Mouse (Mus musculus) cerebellum, adult 8-10 months (tissue): ENCODE measurements around the gene Gm20708.
"Not testable (repeated sequence)": the region's sequence is repeated elsewhere in the genome, so short reads cannot be mapped to it uniquely, and the experiment has no call there.

Source experiments
- DNase-seq: peaks from one replicate; pipeline ENCODE4 v3.0.0; 2022

Gm20708 gene

DNA sequence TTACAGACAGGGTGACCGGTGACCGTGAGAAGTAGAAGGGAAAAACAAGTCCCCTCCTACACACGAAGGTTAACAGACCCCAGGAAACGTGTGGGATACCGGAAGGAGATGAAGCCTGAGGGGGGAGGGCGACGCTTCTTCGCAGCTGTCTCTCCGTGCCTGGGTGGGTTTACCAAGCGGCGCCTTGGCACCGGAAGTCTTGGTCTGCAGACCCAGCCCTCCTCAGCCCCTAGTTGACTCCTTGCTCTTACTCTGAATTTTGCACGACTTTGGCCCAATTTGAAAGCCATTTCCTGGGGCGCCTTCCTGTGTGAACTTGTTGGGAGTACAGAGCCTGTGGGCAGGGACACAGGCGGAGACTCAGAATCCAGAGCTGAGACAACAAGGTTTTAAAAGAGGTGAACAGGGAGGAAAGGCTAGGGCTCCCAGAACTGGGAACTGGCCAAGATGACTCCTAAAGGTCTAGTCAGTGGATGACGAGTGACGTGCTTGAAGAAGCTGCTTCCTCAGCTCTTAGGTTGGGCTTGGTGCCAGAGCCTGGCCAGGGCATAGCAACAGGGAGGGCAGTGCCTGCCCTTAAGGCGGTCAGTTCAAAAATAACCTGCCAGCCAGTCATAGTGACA lies 28.2 kb upstream of the Gm20708 start:
- no peak for DNase-seq

DNA sequence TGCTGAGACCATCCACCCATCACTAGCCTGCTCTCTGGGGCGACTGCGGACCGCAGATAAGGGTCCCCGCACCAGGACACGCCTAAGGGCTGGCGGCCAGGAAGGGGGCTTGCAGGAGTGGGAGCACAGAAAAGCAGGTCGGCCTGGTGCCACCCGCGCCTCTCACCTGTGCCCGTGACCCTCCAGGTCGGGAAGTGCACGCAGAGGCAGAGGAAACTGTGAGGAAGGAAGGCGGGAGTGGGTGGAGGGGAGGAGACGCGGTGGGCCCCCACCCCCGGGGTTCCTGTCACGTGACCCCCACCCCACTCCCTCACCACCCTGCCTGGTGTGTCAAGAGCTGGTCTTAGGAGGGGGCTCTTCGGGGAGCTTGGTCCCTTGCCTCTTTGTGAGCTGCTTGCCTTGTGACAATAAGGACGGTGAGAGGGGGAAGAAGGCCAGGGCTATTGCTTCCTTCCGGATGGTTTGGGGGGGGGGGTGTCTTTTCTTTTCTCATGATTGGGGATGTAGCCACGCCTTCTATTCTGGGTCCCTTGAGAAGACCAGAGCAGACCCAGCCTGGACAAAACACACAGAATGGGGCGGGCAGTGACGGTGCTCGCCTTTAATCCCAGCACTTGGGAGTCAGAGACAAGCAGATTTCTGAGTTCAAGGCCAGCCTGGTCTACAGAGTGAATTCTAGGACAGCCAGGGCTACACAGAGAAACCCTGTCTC lies 27.3 kb upstream of the Gm20708 start, which contains the start of the genes Tmc8 and Tmc6:
Tmc8 (plus strand) TSS at position 84 of the 712 bp plus-strand sequence.
Tmc6 (minus strand) TSS at position 206 of the 712 bp plus-strand sequence.
- no peak for DNase-seq

DNA sequence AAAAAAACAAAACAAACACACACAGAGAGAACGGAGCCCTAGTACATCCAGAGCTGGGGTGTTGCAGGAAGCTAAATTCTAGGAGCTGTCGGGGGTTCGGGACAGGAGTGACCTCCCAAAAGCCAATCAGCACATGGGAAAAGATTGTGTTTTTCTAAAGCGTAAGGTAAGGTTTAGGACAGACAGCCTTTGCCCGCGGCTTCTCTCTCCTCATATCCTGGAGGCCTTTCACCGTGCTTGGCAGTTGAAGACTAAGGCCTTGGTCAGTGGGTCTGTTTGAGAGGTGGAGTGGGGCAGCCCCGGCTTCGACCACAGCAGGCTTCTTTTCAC lies 26.8 kb upstream of the Gm20708 start:
- DNase-seq, result no peak

DNA sequence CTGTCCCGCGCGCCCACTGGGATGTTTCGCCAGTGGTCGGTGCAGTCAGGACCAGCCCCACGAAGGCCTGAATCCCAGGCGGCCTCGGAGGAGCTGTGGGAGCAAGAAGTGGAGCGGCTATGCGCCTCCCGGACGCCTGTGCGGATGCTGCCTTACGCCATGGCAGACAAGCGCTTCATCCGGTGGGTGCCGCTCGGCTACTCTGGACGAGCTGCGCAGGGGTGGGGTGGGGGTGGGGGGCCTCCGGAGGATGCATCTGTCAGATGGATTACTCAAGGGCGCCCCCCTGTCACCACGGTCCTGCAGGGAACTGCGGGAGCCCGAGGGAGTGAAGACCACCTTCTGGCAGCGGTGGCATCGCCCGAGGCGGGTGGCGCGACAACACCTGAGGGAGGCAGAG lies 26.4 kb upstream of the Gm20708 start:
- no peak for DNase-seq

DNA sequence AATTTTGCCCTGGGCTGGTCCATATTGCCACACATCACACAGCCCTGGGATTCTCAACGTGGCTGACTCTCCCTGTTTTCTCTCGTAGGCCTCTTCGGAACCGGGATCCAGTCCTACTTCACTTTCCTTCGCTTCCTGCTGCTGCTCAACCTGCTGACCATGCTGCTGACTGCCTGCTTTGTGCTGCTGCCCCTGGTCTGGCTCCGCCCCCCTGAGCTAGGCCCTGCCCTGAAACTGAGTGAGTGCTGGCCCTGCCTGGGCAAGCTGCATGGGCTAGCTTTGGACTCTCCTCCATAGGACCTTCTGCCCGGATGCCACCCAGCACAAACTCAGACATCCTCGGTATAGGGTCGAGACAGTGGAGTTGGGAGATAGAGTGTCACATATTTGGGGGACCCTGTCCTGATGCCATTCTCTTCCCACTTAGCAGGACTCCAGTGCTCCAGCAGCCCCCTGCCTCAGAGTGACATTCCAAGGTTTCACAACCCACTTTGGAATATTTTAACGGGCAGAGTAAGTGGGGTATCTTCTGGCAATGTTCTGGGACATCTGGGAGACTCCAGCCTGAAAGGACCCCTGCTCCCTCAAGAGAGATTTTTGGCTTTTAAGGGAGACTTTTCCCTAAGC lies 25.7 kb upstream of the Gm20708 start:
- no peak for DNase-seq

DNA sequence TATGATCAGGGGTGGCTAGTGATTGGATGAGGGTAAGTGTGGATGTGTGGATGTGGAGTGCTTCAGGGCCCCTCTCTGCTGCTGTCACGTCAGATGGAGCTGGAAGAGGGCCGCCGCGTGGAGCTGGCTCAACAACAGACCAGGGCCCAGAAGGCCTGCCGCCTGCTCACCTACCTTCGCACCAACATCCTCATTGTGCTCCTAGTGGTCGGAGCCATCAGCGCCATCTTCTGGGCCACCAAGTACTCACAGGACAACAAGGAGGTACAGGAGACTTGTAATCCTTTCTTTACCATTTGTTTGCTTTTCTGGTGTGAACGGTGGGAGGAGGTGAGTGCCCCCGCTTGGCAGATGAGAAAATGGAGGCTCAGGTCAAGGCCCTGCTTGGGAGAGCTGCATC lies 23.2 kb upstream of the Gm20708 start:
- DNase-seq, result peak; percentile 58

DNA sequence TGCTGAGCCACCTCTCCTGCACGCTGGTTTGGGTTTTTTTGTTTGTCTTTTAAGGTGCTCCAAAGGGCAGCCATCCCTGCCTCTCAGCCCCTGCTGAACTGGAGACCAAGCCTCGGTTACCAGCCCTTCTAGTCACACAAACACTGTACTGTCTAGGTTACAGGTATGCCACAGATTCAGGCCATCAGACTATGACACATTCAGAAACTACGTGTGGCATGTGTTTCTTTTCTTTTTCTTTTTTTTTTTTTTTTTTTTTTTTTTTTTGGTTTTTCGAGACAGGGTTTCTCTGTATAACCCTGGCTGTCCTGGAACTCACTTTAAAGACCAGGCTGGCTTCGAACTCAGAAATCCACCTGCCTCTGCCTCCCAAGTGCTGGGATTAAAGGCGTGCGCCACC lies 21.0 kb upstream of the Gm20708 start:
- not testable (repeated sequence) for DNase-seq

DNA sequence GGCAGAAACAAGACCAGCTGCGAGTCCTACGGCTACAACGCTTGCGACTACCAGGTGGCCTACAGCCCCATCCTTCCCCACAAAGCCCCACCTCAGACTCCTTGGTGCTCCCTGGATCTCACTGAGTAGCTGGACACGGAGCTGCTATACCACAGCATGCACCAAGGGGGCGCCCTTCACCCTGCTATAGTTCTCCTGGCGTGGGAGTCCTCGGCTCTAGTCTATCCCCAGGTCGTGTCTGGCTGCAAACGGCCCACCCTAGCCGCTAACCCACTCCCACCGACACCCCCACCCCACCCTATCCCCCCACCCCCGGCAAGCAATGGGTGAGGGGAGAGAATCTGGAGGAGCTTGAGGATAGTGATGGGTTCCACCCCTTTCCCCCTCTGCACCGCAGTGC lies 19.2 kb upstream of the Gm20708 start:
- DNase-seq, result no peak

DNA sequence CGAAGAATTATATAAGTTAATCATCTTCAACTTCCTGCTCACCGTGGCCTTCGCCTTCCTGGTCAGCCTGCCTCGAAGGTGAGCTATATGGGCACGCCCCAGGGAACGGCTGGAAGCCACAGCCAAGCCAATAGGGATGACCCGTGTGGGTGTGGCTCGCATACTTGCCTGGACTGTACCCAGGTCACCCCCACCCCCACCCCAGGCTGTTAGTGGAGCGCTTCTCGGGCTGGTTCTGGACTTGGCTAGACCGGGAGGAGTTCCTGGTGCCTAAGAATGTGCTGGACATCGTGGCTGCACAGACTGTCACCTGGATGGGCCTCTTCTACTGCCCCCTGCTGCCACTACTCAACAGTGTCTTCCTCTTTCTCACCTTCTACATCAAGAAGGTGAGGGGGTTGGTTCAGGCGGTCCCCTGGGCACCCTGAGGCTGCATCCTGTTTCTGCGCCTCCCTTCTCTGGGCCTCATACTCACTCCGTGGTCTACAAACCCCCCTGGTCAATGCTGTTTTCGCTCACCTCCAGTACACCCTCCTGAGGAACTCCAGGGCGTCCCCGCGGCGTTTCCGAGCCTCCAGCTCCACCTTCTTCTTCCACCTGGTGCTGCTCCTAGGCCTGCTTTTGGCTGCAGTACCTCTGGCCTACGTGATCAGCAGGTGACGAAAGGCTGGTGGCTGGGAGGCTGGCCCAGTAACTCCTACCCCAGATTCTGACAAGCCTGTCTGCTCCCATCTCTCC lies 18.6 kb upstream of the Gm20708 start:
- no peak for DNase-seq

DNA sequence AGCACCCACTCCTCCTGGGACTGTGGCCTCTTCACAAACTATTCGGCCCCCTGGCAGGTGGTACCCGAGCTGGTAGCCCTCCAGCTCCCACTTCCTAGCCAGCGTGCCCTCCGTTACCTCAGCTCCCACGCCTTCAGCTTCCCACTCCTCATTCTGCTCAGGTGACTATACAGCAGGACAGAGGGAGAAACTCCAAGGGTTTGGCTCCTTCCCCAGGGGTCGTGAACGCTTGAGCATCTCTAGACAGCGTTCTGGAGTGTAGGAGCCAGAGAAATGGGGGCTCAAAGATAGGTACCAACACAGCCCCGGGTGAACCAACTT lies 18.1 kb upstream of the Gm20708 start:
- DNase-seq, result no peak

DNA sequence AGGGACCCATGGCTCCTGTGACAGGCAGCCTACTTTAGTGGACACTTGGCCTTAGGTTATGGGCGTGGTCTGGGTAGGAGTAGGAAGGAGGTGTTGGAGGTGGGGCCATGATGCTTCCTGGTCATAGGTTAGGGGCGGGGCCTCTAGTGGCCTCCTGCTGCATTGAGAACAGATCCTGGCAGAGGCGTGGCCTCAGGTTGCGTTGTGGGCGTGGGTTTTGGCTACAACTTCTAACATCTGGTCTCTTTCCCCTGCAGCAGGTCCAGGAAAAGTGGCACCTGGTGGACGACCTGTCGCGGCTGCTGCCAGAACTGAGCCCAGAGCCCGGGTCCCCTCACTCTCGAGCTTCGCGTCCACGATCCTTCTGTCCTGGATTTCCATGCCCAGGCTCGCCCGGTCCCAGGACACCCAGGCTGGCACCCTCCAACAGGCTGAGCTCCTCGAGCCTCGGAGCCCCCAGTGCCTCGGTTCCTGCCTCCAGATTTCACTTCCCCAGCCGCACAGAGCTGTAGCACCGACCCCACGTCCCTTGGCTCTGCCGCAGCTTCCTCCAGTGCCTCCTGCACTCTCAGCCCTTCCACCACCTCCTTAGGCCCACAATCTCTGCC lies 17.1 kb upstream of the Gm20708 start:
- DNase-seq, result no peak

DNA sequence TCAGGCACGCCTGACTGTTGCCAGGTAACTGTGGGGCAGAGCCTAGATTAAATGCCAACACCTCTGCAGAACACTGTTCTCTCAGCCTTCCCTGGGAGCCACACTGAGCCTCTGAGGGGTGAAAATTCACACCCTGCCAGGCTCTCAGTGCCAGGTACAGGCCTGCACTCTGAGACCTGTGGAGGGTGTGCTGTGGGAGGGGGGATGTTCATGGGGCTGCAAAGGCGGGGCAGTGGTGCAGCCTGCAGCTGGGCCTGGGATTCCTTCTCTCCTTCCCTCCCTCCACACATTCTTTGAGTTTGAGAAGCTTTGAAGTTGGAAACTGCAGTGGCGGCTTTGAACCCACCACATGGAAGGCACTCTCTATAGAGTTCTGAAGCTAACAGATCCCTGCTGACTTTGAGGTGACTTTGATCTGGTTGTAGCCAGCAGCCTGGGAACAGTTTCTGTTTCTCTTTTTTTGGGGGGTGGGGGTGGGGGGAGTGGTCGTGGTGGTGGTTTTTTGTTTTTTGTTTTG lies 15.4 kb upstream of the Gm20708 start:
- DNase-seq, result no peak

DNA sequence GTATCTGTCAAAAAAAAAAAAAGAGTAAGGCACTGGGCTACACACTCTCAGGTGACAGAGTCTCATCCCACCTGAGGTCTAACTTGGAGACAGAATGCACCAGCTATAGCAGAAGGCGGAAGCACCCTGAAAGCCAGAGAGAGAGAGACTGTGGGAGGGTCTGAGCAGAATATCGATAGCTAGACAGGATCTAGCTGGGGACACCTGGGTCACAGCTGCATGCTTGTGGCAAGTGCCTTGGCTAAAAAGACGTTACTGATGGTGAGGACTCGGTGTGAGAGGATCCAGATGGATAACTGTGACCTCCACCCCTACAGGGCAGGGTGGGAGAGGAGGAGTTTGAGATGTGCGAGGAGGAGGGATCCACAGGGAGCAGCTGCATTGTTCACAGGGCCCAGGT lies 12.5 kb upstream of the Gm20708 start:
- no peak for DNase-seq

DNA sequence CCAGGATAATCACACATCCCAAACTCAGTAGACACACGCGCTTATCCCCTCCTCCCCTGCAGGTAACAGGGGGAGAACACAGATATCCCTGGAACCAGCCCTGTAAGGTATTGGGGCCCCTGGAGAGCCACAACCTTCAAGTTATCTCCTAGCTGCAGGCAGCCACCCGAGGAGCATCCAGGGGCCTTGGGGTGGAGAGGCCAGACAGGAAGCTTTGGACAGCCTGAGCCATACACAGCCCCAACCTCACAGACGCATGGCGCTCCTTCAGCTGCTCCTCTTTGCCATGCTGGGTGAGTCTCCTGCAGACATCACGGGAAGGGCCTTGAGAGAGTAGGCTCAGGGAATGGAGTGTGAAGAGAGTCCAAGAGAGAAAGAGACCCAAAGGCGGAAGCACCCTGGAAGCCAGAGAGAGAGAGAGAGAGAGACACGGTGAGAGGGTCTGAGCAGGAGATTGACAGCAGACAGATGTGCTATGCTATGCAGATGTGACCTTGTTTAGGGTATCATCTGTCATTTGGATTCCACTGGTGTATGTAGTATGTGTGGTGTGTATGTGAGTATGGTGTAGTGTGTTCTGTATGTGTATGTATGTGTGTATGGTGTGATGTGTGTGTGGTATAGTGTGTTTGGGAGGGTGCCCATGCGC lies 11.8 kb upstream of the Gm20708 start, which contains the start of gene 6030468B19Rik:
6030468B19Rik (plus strand) TSS at position 150 of the 649 bp plus-strand sequence.
- no peak for DNase-seq

DNA sequence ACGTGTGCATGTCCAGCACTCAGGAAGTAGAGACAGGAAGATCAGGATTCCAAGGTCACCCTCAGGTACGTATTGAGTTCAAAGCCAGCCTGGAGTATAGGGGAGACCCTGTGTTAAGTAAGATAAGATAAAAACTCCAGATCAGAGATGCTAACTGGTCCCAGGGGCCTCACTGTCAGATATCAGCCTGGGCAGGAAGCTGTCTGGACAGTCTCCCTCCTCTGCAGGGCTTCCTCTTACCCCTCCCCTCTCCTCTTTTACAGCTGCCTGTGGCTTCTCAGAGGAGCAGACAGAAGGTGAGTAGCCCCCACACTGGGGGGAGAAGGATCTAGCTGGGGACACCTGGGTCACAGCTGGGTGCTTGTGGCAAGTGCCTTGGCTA lies 11.3 kb upstream of the Gm20708 start:
- DNase-seq, result no peak

DNA sequence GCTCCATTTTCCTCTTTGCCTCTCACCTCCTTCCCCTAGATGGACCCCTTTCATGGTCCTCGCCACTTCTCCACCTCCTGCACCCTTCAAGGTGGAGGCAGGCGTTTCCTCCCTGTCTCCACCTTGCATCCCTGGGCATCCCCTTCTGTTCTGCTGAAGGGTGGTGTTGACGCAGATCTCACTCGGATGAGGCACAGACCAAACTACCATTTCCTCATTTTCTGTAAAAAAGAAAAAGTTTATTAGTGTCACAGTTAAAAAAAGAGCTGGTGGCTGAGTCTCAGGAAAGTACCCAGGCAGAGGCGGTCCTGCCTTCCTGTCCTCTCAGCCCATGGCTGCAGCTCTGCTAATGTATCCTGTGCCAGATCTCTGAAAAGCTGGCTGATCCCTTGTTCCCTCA lies 10.3 kb upstream of the Gm20708 start:
- no peak for DNase-seq

DNA sequence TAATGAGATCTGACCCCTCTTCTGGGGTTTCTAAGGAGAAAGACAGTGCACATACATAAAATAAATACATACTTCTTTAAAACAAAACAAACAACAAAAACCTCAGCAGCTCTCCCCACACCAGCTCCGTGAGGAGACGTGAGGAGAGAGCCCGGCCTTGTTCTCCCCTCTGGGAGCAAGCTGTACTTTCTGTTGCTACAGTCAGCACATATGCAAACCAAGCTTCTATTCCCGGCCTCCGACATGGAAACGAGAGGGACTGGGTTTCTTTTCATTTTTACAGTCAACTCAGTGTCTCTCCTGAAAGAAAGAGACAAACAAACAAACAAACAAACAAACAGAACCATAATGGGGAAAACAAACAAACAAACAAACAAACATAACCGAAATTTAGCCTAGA lies 9.4 kb upstream of the Gm20708 start:
- no peak for DNase-seq

DNA sequence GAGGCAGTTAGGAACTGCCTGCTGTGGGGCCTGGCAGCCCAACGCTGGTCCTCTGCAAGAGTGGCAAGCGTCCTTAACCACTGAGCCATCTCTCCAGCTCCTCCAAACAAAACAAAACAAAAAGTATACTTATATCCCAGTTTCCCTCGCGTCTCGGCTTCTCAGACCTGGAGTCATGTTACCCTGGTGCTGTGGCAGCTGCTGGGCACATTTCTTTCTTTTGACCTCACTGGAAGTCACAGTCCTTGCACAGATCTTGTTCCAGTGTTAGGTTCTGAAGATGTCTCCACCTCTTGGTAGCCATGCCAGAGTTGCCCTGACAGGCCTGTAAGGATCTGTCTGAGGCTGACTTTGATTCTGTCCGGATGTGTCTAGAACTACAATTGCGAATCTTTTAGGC lies 7.8 kb upstream of the Gm20708 start:
- no peak for DNase-seq

DNA sequence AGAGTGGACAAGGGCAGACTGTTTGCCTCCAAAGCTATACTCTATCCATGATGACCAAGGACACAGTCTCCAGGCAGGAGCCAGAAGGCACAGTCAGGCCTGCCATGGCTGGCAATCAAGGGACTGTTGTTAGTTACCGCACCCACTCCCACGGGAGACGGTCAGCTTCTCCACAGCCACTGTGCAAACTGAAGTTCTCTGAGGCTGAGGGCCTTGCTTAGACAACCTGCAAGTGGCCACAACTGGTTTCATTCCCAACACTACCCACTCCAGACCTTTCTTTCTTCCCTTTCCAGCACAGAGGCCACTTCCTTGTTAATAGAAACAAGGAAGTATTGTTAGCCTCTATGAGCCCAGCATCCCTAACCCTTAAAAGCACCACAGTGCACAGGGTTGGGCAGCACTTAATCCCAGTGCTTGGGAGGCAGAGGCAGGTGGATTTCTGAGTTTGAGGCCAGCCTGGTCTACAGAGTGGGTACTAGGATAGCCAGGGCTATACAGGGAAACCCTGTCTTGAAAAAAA lies 6.2 kb upstream of the Gm20708 start:
- no peak for DNase-seq

DNA sequence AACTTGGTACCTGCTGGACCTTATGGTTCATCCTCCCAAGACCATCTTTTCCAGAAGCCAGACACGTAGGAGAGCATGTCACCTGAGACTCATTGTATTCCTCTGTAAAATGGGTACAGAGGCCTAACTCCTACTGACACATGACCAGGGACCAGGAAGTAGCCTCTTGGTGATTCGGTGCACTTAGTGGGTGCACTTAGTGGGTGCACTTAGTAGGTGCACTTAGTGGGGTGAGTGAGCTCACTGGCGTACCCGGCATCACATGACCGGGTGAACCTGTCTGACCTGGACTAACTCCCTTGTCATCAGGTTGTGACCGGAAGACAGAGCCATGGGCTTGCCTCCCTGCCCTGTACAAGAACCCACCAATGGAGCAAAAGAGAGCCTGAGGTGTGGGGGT lies 2.7 kb upstream of the Gm20708 start:
- no peak for DNase-seq

DNA sequence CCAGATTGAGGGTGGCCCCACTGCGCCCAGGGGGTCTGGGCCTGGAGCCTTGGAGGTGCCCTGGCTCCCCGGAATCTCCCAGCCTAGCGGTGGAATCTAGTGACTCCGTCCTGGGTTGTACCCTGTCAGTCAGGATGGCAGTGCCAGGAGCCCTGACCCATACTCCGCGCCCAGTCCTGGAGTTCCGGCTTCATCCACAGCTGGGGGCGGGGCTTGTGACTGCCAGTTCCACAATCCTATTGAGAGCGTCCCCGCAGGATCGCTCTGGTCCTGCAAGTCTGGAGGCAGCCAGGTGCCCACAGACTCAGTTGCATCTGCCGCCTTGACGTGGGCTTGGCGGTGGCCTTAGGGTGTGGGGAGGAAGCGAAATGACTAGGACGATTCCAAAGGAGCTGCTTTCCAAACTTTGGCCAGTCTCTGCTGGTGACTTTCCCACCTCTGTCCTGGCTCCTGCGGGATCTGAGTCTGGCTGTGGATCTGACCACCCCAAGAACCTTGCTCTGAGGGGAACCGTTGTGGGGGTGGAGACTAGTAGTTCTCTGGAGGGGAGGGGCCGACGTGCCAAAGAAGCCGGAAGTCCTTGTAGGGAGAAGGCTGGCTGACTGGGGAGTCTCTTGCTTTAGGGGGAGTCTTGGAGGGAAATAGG lies 1.1 kb downstream of the Gm20708 start:
- DNase-seq, result no peak

DNA sequence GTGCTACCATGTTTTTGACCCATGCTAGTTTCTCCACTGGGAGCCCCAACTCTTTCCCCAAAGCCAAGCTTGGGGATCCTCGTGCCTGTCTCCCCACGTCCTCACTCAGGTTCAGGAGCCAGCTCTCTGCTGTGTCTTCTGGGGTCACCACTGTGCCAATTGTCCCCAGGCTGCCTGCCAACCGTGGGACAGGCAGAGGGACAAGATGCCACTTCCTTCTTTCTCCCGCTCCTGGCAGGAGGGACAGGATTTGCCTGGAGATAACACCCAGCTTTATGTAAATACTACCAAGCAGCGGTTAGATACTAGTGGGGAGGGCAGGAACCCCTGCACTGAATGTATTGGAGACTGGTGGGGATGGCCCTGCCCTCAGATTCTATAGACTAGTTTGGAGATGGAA lies 4.4 kb downstream of the Gm20708 start:
- DNase-seq, result no peak
